Mouse (Mus musculus): ENCODE results near the gene Rpl36al. TPM values are rescaled to one million over a fixed set of nuclear protein-coding genes. Genes with fewer than 3 reads are reported as not detected.
A peak's percentile ranks its signal among the peaks of the same experiment; 100 is the strongest.

The Rpl36al gene
- 338 and 450 TPM in 2 replicates for polyA plus RNA-seq (2012; ENCODE audit: insufficient read depth, insufficient read length, missing spikeins)

GRCm38 (mm10) chr12:69183583-69184308 is at the start of gene Rpl36al, which contains the start of gene Mgat2:
TSS of gene Rpl36al (minus strand) at chr12:69184083.
TSS of gene Mgat2 (plus strand) at chr12:69184157.
- Histone ChIP-seq H3K27ac (replicated peaks; ENCODE audit: low read depth, low read length) (peak within 1 kb of the TSS; percentile 76), H3K4me3 (ENCODE audit: insufficient read depth, low read depth, low read length) (peak within 1 kb of the TSS; percentile 84), H3K4me1 (ENCODE audit: control insufficient read depth, insufficient read depth, insufficient read length, low read length) (peaks cover 7% of the 10 kb centered on the region; the same call in 1 of the 2 replicates)

- no peaks in the 10 kb centered on the region for H3K4me1 ChIP-seq (ENCODE audit: control insufficient read depth, insufficient read depth, insufficient read length, low read length)
- H3K27ac ChIP-seq (replicated peaks; ENCODE audit: low read depth, low read length), result no peak overlapping the region
- H3K4me3 ChIP-seq (ENCODE audit: insufficient read depth, low read depth, low read length), result no peak overlapping the region
Observed at GRCm38 (mm10) chr12:69229251-69229650, 45.4 kb upstream of the Rpl36al start.

GRCm38 (mm10) chr12:69227776-69228466 is 44.0 kb upstream of the Rpl36al start, which contains the start of gene Pole2:
TSS of gene Pole2 (minus strand) at chr12:69228195.
- Histone ChIP-seq H3K4me1 (ENCODE audit: control insufficient read depth, insufficient read depth, insufficient read length, low read length) (no peaks in the 10 kb centered on the region), H3K27ac (replicated peaks; ENCODE audit: low read depth, low read length) (peak within 1 kb of the TSS; percentile 50), H3K4me3 (ENCODE audit: insufficient read depth, low read depth, low read length) (peak within 1 kb of the TSS; percentile 75)

- Histone ChIP-seq H3K4me1 (ENCODE audit: control insufficient read depth, insufficient read depth, insufficient read length, low read length) (no peaks in the 10 kb centered on the region), H3K4me3 (ENCODE audit: insufficient read depth, low read depth, low read length) (no peak overlapping the region), H3K27ac (replicated peaks; ENCODE audit: low read depth, low read length) (no peak overlapping the region)
Observed at GRCm38 (mm10) chr12:69220613-69221277, 36.9 kb upstream of the Rpl36al start.

GRCm38 (mm10) chr12:69216587-69216986 is 32.7 kb upstream of the Rpl36al start:
- Histone ChIP-seq H3K4me3 (ENCODE audit: insufficient read depth, low read depth, low read length) (no peak overlapping the region), H3K27ac (replicated peaks; ENCODE audit: low read depth, low read length) (no peak overlapping the region), H3K4me1 (ENCODE audit: control insufficient read depth, insufficient read depth, insufficient read length, low read length) (no peaks in the 10 kb centered on the region; the same call in 1 of the 2 replicates)

- Histone ChIP-seq H3K27ac (replicated peaks; ENCODE audit: low read depth, low read length) (no peak overlapping the region), H3K4me1 (ENCODE audit: control insufficient read depth, insufficient read depth, insufficient read length, low read length) (no peaks in the 10 kb centered on the region; the same call in 1 of the 2 replicates), H3K4me3 (ENCODE audit: insufficient read depth, low read depth, low read length) (no peak overlapping the region)
Observed at GRCm38 (mm10) chr12:69215000-69215785, 31.3 kb upstream of the Rpl36al start.

GRCm38 (mm10) chr12:69214393-69214792 is 30.5 kb upstream of the Rpl36al start:
- Histone ChIP-seq H3K4me1 (ENCODE audit: control insufficient read depth, insufficient read depth, insufficient read length, low read length) (no peaks in the 10 kb centered on the region; the same call in 1 of the 2 replicates), H3K27ac (replicated peaks; ENCODE audit: low read depth, low read length) (no peak overlapping the region)

GRCm38 (mm10) chr12:69213186-69213777 is 29.4 kb upstream of the Rpl36al start:
- Histone ChIP-seq H3K27ac (replicated peaks; ENCODE audit: low read depth, low read length) (no peak overlapping the region), H3K4me3 (ENCODE audit: insufficient read depth, low read depth, low read length) (no peak overlapping the region), H3K4me1 (ENCODE audit: control insufficient read depth, insufficient read depth, insufficient read length, low read length) (no peaks in the 10 kb centered on the region; the same call in 1 of the 2 replicates)

More at GRCm38 (mm10) chr12:69214393-69214792, 30.5 kb upstream of the Rpl36al start:
- H3K4me3 ChIP-seq (ENCODE audit: insufficient read depth, low read depth, low read length), result no peak overlapping the region

- Histone ChIP-seq H3K4me3 (ENCODE audit: insufficient read depth, low read depth, low read length) (no peak overlapping the region), H3K27ac (replicated peaks; ENCODE audit: low read depth, low read length) (no peak overlapping the region), H3K4me1 (ENCODE audit: control insufficient read depth, insufficient read depth, insufficient read length, low read length) (no peaks in the 10 kb centered on the region; the same call in 1 of the 2 replicates)
Observed at GRCm38 (mm10) chr12:69211057-69211456, 27.2 kb upstream of the Rpl36al start.

GRCm38 (mm10) chr12:69210056-69210979 is 26.4 kb upstream of the Rpl36al start:
- H3K4me3 ChIP-seq (ENCODE audit: insufficient read depth, low read depth, low read length), result no peak overlapping the region
- H3K4me1 ChIP-seq (ENCODE audit: control insufficient read depth, insufficient read depth, insufficient read length, low read length), result no peaks in the 10 kb centered on the region; the same call in 1 of the 2 replicates
- H3K27ac ChIP-seq (replicated peaks; ENCODE audit: low read depth, low read length), result no peak overlapping the region

- H3K27ac ChIP-seq (replicated peaks; ENCODE audit: low read depth, low read length), result no peak overlapping the region
- no peak overlapping the region for H3K4me3 ChIP-seq (ENCODE audit: insufficient read depth, low read depth, low read length)
- no peaks in the 10 kb centered on the region for H3K4me1 ChIP-seq (ENCODE audit: control insufficient read depth, insufficient read depth, insufficient read length, low read length)
Observed at GRCm38 (mm10) chr12:69208520-69208919, 24.6 kb upstream of the Rpl36al start.

GRCm38 (mm10) chr12:69207926-69208325 is 24.0 kb upstream of the Rpl36al start:
- H3K4me1 ChIP-seq (ENCODE audit: control insufficient read depth, insufficient read depth, insufficient read length, low read length), result no peaks in the 10 kb centered on the region
- no peak overlapping the region for H3K4me3 ChIP-seq (ENCODE audit: insufficient read depth, low read depth, low read length)
- H3K27ac ChIP-seq (replicated peaks; ENCODE audit: low read depth, low read length), result no peak overlapping the region

- Histone ChIP-seq H3K27ac (replicated peaks; ENCODE audit: low read depth, low read length) (no peak overlapping the region), H3K4me1 (ENCODE audit: control insufficient read depth, insufficient read depth, insufficient read length, low read length) (no peaks in the 10 kb centered on the region), H3K4me3 (ENCODE audit: insufficient read depth, low read depth, low read length) (no peak overlapping the region)
Observed at GRCm38 (mm10) chr12:69207396-69207795, 23.5 kb upstream of the Rpl36al start.

All from brown adipose tissue, adult 24 weeks (tissue).